Mouse (Mus musculus) thymus, postnatal 25 days (tissue): ENCODE measurements around the gene Tspan14.
A peak's percentile ranks its signal among the peaks of the same experiment; 100 is the strongest.

Experiments used
- DNase-seq: peaks from one replicate; pipeline ENCODE4 v3.0.0; 2022

Tspan14 gene

GRCm38 (mm10) chr14:40949730-40950614 is 16.6 kb downstream of the Tspan14 start:
- DNase-seq, result no peak

DNA sequence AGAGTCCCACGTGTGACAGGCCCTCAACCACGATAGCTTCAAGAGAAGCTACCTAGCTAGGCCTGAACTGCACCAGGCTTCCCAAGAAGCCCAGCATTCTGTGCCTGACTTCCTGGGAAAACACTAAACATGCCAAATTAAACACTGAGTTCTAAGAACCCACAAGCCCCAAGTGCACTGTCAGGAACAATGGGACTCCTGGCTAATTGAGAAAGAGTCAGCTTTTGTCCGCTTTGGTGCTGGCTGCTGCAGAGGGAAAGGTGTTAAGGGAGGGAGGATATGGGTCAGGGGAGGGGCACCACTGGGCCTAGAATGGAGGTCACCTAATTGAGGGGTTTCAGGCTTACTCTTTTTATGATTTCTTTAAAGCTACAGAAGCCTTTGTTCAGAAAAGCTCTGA is 17.6 kb downstream of the Tspan14 start:
- DNase-seq, result no peak

GRCm38 (mm10) chr14:40948522-40948921 is 18.1 kb downstream of the Tspan14 start:
- no peak for DNase-seq

DNA sequence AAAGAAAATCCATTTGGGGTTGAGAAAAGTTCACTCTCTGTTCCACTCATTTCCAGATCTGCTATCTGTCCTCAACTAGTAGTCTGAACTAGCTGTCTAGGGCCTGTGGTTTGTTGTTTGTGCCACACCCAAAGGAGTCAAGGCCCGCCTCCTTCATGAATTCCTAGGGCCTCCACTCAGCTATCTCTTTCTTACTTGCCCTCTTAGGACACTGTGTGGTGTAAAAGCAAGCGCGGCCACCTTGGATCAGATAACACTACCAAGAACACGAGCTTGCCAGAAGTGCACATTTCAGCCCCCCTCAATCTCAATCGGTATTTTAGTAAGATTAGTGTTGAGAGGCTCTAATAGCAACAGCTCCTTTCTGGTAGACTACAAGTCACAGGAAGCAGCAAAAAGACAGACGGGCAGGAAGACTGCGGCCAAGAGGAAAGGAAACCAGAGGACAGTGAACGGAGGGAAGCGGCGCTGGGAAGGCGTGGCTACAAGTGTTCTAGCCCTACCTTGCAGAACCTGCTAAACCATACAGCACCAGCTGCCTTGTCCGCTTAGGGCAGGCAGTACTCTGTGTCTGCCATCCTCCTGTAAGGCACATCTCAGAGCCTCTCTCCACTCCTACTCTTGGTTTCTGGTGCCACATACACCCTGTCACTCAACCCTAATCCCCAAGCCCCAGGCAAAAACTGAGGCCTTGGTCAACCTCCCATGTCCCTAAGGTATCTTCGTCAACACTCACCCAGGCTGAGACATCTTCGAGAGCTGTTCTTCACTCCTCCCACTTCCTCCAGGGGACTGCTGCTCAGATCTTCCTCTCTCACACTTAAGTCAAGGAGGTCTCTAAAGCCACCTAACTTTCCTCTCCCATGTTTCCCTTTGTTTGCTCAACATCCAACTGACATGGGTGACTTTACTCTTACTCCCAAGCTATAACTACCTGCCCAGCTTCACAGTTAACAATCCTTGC is 18.9 kb downstream of the Tspan14 start:
- DNase-seq, result peak; percentile 72

GRCm38 (mm10) chr14:40943802-40944201 is 22.8 kb downstream of the Tspan14 start:
- no peak for DNase-seq

DNA sequence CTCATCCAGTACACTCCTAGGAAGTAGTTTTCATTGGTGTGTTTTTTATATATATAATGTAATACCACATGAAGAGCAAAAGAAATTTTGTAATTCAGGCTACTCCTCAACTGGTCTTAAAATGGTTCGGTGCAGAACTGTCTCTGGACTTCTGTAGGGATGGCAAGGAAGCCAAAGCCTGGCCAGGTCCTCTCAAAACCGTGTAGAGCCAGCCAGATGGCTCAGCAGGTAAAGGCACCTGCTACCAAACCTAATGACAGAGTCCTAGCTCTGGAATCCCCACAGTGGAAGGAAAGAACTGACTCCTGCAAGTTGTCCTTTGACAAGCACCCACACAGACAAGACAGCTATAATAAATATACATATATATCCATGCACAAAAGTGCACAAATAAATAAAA is 24.2 kb downstream of the Tspan14 start:
- DNase-seq, result no peak

- no peak for DNase-seq
Observed at GRCm38 (mm10) chr14:40938380-40938987, 28.1 kb downstream of the Tspan14 start.

DNA sequence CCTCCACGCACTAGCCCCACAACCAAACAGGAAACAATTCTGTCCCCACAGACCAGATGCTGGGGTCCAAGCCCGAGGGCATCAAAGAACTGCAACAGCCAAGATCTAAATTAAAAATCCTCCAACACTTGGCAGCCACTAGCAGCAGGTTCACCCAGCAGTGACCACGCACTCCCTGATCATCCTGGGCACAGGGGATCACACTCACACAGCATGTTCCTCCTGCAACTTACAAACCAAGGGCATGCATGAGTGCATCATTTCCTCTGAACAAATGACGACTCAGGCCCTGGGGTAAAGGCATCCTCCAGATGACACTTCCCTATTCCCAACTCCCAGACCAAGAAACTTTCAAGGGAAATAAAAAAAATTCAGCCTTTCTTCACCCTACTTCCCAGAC is 29.6 kb downstream of the Tspan14 start:
- DNase-seq, result no peak

DNA sequence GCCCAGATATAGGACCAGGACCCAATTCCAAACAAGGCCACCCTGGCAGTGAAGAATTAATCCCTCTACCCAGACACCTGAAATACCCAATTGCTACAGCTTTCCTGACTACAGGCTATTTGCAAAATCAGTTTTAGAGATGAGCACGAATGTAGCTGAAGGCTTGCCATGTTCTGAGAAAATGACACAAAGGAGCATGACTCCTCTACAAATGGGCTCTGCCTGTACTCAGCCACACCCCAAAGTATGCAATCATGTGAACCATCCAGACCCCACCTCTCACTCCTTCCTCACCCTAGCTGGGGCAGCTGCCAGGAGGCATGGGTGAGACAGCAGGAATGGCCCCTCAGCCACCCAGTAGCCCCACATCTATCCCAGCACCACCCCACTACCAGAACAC is 31.1 kb downstream of the Tspan14 start:
- DNase-seq, result no peak

GRCm38 (mm10) chr14:40935054-40935453 is 31.6 kb downstream of the Tspan14 start:
- no peak for DNase-seq

DNA sequence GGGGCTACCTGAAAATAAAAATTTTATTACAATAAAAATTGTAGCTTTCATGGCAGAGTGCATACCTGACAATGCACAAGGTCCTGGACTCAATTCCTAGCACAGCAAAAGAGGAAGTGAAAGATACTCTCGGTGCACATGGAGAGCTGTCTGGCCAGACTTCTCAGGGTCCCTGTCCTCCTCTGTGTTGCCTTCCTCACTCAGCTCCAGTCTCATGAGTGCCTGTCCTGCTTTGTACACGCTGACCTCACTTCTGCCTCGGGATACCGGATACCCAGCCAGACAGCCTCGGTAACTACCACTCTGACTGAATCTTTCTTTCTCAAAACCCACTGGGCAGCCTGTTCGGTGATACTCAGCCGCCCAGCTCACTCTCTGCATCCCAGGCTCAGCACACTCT is 33.3 kb downstream of the Tspan14 start:
- DNase-seq, result no peak

- DNase-seq, result no peak
Observed at GRCm38 (mm10) chr14:40932225-40932624, 34.4 kb downstream of the Tspan14 start.

- no peak for DNase-seq
Observed at GRCm38 (mm10) chr14:40931115-40931829, 35.3 kb downstream of the Tspan14 start.

DNA sequence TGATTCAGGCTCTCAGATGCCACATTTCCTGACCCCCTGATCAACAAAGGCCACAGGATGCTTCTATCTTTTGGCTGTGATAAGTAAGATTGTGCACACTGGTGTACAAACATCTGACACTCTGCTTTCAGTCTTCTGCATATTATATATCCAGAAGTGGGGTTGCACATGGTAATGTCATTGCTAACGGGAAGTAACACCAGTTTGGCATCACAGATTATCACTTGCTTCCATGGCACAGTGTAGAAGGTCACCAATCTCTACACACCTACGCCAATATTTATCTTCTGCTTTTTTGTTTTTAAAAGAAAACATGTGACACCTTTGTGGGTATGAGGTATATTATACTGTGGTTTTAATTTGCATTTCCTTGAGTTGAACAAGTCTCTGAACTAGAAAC is 36.7 kb downstream of the Tspan14 start:
- DNase-seq, result no peak

DNA sequence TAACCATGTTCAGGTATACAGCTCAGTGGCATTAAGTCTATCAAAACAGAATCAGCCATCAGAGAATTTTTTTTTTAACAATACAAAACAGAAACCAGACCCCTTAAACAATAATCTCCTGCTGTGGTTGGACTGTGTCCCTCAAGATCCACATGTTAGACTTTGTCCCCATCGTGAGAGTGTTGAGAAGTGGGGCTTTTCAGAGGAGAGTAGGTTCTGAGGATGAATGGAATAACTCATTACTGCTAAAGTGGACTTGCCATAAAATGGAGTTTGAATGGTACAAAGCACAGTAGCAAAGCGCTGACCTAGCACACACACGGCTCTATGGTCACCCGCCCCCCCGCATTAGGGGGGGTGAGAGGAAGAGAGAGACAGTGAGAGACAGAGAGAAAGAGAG is 37.7 kb downstream of the Tspan14 start:
- no peak for DNase-seq

DNA sequence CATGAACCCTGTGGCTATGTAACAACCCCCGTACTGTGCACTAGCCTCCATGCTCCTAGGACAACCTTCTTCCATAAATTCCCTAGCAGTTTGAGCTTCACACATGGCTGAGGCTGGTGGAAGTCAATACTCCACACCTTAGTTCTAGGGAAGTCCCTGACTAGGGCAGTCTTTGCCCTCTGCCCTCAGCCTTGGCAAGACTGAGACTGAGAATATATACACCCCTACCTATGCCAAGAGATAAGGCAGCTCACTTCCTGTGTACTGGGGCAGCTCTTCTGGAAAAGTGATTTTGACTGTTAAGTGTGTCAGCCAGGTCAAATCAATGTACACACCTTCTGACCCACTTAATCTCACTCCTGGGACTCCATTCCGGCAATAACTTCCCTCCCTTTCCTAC is 39.6 kb downstream of the Tspan14 start:
- DNase-seq, result peak; percentile 36

- peak; percentile 31 for DNase-seq
Observed at GRCm38 (mm10) chr14:40924378-40925113, 42.1 kb downstream of the Tspan14 start.

- DNase-seq, result no peak
Observed at GRCm38 (mm10) chr14:40921241-40921640, 45.4 kb downstream of the Tspan14 start.

- DNase-seq, result no peak
Observed at GRCm38 (mm10) chr14:40919521-40919920, 47.1 kb downstream of the Tspan14 start.

- DNase-seq, result no peak
Observed at GRCm38 (mm10) chr14:40918477-40918876, 48.1 kb downstream of the Tspan14 start.

- DNase-seq, result peak; percentile 91
Observed at GRCm38 (mm10) chr14:40917632-40918031, 49.0 kb downstream of the Tspan14 start.

DNA sequence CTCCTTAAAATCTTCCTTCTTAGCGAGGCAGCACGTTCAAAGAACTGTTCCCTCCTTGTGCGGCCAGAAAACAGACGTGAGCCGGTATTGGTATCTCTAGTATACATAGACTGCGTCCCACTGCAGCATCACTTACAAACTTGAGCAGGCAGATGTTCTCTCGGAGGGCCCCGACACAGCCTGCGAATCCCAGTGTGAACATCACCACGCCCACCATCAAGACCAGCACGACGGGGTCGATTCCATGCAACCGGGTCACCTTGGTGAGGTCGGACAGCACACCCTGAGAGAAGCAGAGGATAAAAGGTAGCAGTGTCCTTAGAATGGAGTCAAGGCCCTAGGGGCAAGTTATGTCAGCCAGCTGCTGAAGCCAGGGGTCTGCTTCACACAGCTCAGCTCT is 49.9 kb downstream of the Tspan14 start:
- no peak for DNase-seq
